Mouse (Mus musculus) right cerebral cortex, postnatal 36 days (tissue): ENCODE data around the gene Cst12.
"Not testable (repeated sequence)": the region's sequence is repeated elsewhere in the genome, so short reads cannot be mapped to it uniquely, and the experiment has no call there.

Source experiments
- DNase-seq, 2 experiments: peaks; one replicate each; pipeline ENCODE4 v3.0.0; 2022; ENCODE audit warnings: low spot score in 2 of 2, mixed read lengths in 1 of 2

Cst12 gene

DNA sequence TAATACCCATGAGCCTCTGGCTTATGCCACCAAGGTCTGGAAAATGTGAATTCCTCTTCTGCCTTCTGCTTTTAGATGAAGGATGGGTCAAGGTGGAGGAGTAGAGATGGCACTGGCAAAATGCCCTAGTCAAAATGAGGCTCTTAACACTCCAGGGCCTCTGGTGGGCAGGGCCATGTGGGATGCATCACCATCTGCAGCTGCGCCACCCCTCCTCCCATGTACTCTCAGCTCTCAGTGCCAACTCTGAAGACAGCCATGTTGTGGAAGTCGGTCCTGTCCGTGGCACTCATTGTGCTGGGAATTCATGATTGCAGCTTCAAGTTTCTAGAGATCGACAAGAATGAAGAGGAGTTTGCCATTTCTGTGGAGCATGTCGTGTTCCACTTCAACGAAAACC lies at the start of gene Cst12:
TSS of gene Cst12 (plus strand) at position 220 of the 400 bp plus-strand sequence.
- DNase-seq, result no peak

DNA sequence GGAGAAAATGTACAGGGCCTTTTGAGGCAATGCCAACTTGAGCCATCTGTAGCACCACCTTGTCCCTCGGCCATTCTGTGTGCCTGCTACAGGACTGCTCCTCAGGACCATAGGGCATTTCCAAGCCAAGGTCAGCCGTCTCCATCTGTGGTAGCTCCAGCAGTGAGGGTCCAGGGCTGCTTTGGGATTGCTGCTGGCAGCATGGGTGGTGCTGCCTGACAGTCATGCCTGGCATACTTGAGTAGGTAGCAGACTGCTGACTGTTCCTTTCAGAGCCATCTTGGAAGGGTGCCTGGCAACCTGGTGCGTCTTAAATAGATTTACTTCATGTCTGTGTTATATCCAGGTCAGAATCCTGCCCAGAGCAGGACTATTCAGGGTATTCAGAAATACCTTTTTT lies 46.2 kb upstream of the Cst12 start:
- peak; percentile 35 to 65 for DNase-seq

DNA sequence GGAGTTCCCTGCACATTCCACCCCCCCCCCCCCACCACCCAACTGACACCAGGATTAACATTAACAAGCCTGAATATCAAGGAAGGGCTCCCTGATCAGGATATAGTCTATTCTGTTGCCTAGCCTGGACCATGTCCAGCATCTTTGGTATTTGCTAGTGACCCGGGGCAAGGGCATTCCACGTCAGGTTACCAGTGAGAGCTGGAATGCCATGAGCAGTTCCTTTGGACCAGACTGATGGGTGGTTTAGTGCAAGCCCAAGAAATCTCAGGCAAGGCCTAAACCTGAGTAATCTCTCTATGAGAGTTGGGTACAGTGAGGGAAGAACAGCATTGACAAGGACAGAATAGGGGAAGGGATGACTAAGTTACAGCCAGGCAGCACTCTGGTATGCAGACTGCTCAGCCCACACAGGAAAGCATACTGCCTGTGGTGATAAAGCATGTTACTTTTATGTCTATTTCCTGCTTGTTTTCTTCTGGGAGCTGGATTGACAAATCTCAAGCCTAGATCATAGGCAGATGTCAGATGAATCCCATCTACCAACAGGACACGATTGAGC lies 45.2 kb upstream of the Cst12 start:
- DNase-seq, result no peak

DNA sequence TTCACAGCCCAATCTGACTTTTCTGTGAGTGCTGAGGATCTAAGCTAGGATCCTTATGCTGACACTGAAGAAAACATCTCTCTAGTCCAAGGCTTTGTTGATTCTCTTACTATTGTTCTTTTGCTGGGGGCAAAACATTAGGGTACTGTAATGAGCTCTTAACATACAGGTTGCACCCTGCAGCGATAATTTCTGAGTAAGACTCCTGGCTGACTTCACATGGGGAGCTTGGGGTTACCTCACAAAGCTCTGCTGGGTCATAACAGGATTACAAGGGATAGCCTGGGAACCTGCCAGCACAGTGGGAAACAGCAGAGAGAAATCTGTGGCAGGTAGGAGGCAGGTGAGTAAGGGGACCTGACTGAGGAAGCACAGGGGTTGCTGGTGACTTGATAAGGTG lies 39.1 kb upstream of the Cst12 start, which contains the start of gene Cstl1:
TSS of gene Cstl1 (plus strand) at position 301 of the 400 bp plus-strand sequence.
- no peak for DNase-seq

DNA sequence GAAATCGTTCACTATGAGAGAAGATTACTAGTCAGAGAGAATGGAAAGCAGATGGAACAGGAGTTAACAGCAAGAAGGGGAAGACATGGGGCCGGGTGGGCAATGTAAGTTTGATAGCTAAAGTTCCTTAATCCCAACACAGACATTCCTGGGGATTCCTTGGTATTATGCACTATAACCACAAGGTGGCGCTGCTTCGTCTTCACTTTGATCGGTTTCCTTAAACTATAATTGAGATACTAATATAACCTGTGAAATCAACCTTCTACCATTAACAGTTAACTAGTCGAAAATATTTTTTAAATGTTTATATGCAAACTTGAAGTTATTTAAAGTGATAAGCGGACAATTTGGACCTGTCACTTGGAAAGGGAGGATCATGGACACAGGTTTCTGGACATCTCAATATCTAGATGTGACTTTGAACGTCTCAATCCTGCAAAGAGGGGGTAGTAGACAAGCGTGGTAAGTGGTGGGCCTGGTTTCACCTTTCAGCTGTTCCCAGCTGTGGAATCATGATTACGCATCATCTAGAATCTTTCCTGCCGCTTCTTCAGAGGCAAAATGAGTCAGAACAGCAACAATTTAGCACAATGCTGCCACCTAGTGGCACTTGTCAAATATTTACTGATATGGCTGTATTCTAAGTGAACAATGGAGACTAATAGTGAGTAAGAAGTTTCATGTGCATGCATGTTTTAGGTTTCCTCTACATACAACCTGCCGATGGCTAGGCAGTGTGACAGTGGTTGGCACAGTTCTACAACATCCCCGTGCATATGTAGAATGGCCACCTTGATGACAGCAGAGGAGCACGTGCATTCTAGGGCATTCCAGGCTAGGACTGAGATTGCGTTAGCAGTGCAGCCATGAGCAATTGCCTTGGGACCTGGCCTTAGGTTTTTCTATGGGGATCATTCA lies 37.0 kb upstream of the Cst12 start:
- DNase-seq, result peak; percentile 44 to 60

DNA sequence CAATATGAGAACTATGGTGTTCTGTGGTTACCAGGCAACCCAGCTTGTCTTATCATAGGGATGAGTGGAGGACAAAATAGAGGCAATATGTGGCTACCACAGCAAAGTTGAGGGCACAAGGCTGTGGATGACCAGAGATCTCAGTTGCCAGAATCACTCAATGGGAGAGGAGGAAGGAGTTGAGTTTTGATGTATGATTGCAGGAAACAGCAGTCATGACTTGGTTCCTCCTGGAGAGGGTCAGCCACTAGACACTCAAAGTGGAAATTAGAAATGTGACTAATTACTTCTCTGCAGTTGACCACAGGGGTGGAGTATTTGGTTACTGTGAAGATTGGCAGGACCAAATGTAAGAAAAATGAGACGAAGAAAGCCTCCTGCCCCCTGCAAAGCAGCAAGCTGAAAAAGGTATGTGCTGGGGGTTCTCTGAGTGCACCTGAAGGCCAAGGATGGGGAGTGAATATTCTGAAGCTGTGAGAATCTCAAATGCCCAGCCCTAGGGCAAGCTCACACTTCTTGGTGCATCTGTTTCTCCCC lies 34.8 kb upstream of the Cst12 start:
- DNase-seq, result no peak

DNA sequence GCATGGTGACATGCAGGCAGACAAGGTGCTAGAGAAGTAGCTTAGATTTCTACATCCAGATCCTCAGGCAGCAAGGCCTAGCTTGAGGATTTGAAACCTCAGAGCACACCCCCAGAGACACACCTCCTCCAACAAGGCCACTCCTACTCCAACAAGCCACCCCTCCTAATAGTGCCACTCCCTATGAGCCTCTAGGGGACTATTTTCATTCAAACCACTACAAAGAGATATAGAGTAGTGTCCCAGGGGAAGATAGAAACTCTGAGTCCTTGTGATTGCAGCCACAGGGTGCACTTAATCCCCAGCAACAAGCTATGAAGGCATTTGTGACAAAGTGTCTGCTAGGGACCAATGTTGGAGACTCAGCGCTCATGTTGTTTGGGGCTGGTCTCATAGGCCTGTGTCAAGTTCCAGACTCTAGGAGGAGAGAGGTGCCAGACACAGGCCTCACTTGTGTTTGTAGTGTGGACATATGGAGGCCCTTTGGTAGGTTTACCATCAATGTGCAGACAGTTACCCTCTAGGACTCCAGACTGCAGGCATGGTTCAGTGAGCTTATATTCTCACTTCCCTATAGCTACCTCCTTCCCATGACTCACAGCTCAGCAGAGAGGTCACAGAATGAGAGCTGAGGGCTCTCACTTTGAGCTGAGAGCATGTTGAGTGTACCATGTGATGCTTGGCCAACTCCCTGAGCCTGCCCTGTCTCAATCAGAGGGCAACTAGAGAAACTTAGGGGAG lies 25.3 kb upstream of the Cst12 start:
- DNase-seq, result no peak

DNA sequence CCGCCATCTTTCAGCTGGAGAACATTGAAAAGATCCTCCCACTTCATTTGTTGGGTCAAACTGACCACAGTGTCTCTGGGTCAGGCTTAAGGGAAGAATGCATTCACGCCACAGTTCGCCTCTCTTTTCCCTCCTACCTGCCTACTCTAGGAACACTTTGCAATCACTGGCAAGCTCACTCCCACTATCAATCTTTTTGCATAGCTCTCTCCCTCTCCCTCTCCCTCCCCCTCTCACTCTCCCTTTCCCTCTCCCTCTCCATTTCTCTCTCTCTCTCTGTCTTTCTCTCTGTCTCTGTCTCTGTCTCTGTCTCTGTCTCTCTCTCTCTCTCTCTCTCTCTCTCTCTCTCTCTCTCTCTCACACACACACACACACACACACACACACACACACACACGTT lies 17.8 kb upstream of the Cst12 start, which contains the start of gene Cst11:
TSS of gene Cst11 (minus strand) at position 101 of the 400 bp plus-strand sequence.
- not testable (repeated sequence) for DNase-seq

DNA sequence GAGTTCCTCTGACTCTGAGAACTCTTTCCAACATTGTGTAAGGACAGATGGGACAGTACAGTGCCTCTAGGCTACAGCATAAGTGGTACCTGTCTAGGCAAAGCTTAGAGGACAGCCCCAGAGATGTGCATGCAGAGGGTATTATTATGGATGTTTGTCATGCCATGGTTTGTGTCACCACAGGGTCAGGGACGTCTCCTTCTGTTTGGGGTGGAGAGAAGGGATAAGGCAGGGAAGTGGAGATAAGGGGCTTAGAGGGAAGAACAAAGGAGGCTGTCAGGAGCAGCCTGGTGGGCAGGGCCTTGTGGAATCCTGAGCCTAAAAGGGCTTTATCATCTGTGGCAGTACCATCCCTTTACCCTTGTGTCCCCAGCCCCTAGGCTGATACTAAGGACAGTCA lies 7.5 kb upstream of the Cst12 start, which contains the start of gene 8030411F24Rik:
TSS of gene 8030411F24Rik (plus strand) at position 301 of the 400 bp plus-strand sequence.
- no peak for DNase-seq

DNA sequence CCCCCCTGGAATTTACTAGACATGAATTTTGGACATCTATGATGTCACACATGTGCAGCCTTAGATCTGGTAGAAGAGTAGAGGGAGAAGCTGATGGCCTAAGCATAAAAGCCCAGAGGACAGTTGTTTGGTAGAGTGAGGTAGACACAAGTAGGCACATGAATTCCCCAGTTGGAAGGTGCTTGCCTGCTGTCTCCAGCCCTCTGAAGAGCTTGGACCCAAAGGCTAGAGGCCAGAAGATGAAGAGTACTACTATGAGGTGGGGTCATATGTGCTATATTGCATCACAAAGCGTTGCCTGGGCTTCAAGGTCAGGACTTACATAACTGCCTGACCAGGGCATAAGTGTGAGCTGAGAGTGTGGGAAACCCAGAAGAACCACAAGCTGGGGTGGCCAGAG lies 9.3 kb downstream of the Cst12 start, which contains the start of gene Cst8:
TSS of gene Cst8 (plus strand) at position 301 of the 400 bp plus-strand sequence.
- no peak for DNase-seq

DNA sequence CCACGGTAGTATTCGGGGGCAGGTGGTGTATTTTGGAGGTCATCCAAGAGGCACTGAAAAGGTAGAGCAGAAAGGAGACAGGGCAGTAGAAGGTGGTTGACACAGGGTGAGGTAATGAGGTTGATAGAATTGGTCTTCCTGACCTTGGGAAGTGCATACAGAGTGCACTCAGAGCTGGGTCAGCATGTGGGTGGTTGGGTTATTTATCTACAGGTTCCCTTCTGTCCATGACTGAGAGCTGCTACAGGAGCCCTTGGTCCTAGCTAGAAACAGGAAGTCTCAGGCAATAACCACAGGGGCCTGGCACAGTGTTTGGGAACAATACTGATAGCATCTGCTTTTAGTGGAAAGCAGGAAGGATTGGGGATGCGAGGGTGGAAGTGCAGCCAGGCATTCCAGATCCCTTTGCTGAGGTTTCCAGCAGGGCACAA lies 12.3 kb downstream of the Cst12 start:
- DNase-seq, result no peak

DNA sequence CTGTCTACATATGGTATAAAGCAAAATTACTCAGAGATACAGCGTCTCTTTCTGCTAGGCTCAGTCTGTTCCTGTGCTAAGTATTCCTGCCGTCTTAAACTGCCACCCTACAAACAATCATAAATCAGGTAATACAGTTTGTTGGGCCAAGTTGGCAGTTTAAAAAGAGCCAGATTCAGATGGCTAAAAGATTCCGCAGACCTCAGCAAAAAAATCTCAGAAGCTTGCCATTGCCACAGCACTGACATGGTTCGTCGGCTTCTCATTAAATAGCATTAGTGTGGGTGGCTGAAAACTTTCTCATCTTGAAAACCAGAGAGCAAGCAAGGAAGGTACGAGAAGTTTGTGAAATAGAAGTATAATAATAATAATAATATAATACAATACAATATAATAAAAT lies 17.5 kb downstream of the Cst12 start:
- DNase-seq, result no peak

DNA sequence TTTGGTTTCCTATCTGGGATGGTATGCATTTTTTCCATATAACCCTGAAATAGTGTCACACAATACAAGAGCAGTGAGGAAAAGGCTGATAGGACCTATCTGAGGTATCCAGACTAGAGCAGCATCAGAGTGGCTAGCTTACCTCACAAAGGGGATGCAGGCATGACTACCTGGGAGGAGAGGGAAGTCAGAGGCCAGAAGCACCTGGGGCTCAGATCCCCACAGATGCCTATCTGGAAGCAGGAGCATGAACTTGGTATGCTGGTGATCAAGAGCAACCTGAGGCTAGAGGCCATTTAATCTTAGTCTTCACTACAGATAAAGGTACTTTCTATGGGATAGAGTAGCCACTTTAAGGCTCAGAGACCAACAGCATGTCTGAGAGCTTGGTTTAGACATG lies 30.7 kb downstream of the Cst12 start, which contains the start of gene Cst13:
TSS of gene Cst13 (plus strand) at position 173 of the 400 bp plus-strand sequence.
- no peak for DNase-seq

DNA sequence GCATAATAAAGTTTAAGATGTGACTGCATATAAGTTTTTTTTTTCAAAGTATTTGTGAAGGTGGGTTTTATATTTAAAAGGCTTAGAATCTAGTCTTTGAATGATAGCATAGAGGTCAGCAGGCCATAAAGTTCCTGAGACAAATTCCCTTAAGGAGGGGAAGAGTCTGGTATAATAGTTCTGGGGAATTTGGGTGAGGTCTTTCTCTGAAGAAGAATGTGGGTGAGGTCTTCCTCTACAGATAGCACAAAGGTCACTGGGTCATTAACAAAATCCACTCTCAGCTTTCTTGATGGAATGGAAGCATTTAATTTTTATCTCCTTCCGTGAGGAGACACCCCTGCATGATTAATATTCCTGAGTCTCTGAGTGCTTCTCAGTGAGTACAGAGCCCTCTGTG lies 36.8 kb downstream of the Cst12 start:
- DNase-seq, result no peak

DNA sequence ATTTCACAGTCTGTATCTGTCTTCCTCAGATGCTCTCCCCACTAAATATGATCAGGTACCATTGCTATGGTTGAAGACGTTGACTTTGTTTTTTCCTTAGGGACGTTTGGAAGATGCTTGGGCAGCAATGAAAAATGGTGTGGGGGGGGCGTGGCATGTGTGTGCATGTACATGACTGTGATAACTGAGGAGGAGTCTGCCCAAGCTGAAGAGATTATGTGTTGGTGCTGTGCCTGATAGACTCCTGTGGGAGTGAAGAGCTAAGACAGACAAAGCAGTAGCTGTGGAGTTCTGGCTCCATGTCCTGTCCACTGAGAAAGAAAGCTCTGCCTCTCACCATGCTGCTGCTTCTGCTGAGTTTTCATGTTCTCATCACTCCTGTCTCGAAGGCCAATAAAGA lies 45.8 kb downstream of the Cst12 start, which contains the start of gene Cst9:
TSS of gene Cst9 (plus strand) at position 236 of the 400 bp plus-strand sequence.
- no peak for DNase-seq

DNA sequence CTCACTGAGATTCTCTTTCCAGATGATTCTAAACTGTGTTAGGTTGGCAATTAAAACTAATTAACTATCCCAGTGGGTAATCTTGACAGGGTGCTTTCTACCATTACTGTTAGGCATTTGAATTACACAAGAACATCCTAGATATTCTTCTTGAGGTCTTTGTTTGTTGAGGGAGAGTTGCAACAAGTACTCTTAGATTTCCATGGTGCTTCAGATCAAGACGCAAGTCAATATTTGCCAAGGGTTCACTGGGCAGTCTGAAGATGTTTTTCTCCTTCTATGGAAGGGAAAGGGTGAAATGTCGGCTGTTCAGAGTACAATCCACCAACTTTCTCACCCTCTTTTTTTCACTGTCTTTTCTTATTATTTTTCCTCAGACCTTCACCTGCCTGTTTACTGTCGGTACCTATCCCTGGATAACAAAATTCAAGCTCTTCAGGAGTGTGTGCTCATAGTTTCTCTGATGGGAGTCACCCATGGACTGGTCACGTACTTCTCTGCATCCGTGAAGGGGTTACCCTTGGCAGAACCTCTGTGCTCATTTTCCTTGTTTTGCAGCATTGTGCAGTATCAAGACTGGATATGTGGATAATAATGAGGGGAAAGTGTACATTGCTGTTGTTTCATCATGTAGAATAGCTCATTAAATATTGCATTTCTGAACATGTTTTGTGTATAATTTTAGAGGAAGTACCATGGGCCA lies 49.1 kb downstream of the Cst12 start:
- DNase-seq, result no peak

DNA sequence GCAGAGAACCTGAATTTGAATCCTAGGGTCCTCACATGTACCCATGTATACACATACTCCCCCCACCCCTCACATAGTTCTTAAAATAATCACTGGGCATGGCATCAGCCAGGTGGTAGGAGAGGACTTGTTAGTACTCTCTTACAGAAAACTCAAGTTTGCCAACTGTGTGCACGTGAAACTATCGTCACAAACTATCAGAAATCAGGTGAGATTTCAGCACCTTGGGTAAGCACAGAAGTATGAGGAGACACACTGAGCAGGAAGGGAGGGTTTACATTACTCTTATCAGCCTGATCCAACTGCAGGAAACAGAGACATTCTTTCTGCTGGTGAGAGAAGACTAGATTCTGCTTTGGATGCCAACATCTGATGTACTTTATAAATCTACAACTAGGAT lies 50.1 kb downstream of the Cst12 start:
- DNase-seq, result no peak
